Mouse (Mus musculus): ENCODE results near the gene Pdx1.

DNA sequence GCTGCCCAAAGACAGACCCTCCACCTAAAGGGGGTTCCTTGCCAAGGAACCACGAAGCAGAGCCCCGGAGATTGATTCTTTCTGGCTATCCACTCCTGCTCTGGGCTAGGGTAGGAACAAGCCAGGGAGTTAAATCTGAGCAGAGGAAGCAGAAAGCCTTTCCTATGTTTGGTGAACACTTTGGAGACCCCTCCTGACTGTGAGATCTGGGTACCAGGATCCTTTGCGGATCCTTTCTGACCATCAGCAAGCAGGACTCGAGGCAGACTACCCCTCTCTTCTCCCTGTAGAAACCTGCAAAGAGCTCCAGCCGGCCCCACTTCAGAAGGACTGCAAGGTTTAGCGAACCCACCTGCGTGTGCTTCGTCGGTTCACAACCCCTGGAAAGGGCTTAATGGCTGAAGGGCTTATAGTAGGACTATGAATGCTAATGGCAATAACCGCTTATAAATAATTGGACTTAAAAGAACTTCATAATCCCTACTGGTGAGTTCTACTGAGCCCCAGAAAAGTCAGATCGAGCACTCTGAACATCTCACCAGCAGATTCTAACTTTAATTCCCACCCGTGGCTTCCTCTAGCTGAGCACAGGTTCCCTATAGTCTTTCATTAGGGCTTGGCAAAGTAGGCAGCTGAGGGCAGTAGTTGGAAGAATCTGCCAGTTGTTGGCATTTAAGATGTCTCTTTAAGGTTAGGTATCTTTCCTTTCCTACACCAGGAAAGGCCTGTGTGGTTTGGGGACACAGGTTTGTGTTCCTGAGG, 2.5 kb downstream of the Pdx1 start:
- TF ChIP-seq POLR2A (IDR thresholded peaks at IDR 0.05; ENCODE audit: insufficient read length, low read depth) (no peak), TCF12 (IDR thresholded peaks at IDR 0.05; ENCODE audit: insufficient read depth, poor library complexity, severe bottlenecking) (no peak), USF1 (IDR thresholded peaks at IDR 0.05; ENCODE audit: low read depth) (no peak), MAX (IDR thresholded peaks at IDR 0.05; ENCODE audit: low read depth) (no peak), E2F4 (IDR thresholded peaks at IDR 0.05; ENCODE audit: insufficient read depth) (no peak), MYOG (IDR thresholded peaks at IDR 0.05; ENCODE audit: control insufficient read depth in 1 of 3, insufficient read depth in 1 of 3, insufficient read length in 2 of 3, low read depth in 2 of 3) (no peak)
